ENCODE assay signal across 13 mouse cellular contexts in the genomic region with DNA sequence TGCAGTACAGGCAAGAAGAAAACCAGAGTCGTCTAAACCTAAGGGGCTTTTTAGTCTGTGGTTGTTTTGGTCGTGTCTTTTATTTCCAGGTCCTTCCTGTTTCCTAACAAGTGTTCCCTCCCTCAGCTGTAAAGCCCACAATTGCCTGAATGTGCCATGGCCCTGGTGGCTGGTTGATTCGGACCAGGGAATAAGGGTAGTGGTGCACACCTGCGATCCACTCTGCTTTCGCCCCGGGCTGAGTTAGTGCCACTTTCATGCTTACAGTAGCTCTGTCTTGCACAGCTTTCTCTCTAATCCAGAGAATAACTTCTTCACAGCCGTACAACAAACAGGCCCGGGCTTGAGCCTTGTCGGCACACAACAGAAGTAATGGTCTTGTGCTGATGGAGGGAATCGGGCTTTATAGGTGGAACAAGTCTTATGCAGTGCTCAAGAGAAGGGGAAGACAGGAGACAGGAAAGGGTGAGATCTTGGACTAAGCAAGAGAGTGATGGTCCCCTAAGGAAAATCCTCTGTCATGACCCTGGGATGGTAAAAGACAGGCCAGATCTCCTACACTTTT. TPM values are rescaled to one million over a fixed set of nuclear protein-coding genes. Genes with fewer than 3 reads are reported as not detected.
DNase-seq lines count a peak whose midpoint lies in the region; ATAC-seq and TF ChIP-seq lines count a peak whose summit lies in the region.
"Had no signal": no experiment of that assay in that cellular context is flagged by ENCODE, and none has a peak within 500 bp of the region (broad histone marks: within the 10 kb centered on the region; RNA-seq: fewer than 3 reads in every experiment).

No protein-coding gene starts in this region.

- WGBS in liver, embryonic 12.5 days (ENCODE audit: insufficient replicate concordance), result 56% methylated on average over 10 of the region's 10 CpGs
- WGBS in liver, postnatal 0 days (ENCODE audit: insufficient replicate concordance), result 57% methylated on average over 10 of the region's 10 CpGs
- WGBS in embryonic facial prominence, embryonic 10.5 days, result 64% methylated on average over 10 of the region's 10 CpGs

- peaks cover 5% of the 10 kb centered on the region for H3K4me1 ChIP-seq in liver, embryonic 12.5 days
- H3K4me1 ChIP-seq in liver, postnatal 0 days (ENCODE audit: insufficient read depth), result peaks cover 5% of the 10 kb centered on the region
- peaks cover 14% of the 10 kb centered on the region for H3K4me1 ChIP-seq in embryonic facial prominence, embryonic 10.5 days

- intact Hi-C loops in gastrocnemius, adult 2 months (cut with DNase I), result no loop called here

- H3K4me2 ChIP-seq in liver, embryonic 12.5 days, result peak overlapping the region; percentile 21; the same call in 1 of the 2 replicates
- H3K4me2 ChIP-seq in liver, postnatal 0 days (ENCODE audit: low read depth, low read length), result no peak overlapping the region
- peak overlapping the region; percentile 70 for H3K4me2 ChIP-seq in myocyte (ENCODE audit: low read depth)

- no peak for TF ChIP-seq POLR2A in myocyte (IDR thresholded peaks at IDR 0.05; ENCODE audit: insufficient read length, low read depth)

- peak overlapping the region; percentile 46; the same call in 1 of the 2 replicates for H3K27ac ChIP-seq in gastrocnemius, adult 2 months
- H3K27ac ChIP-seq in liver, embryonic 12.5 days, result no peak overlapping the region
- H3K27ac ChIP-seq in liver, postnatal 0 days (ENCODE audit: low read depth), result no peak overlapping the region
- no peak overlapping the region for H3K27ac ChIP-seq in embryonic facial prominence, embryonic 10.5 days (replicated peaks)
- H3K27ac ChIP-seq: liver, embryonic 14.5 days; midbrain, embryonic 10.5 days; neural tube, embryonic 13.5 days had no signal

- ATAC-seq in liver, embryonic 12.5 days, result no peak
- no peak for ATAC-seq in liver, postnatal 0 days

- no peaks in the 10 kb centered on the region for H3K9me3 ChIP-seq in liver, embryonic 12.5 days (replicated peaks)
- H3K9me3 ChIP-seq in liver, postnatal 0 days (ENCODE audit: low read length), result no peaks in the 10 kb centered on the region
- no peaks in the 10 kb centered on the region for H3K9me3 ChIP-seq in embryonic facial prominence, embryonic 10.5 days
- H3K9me3 ChIP-seq: midbrain, embryonic 10.5 days; neural tube, embryonic 13.5 days had no signal

- no peak for TF ChIP-seq CTCF in gastrocnemius, adult 2 months (IDR thresholded peaks at IDR 0.05)
- no peak for TF ChIP-seq CTCF in liver, postnatal 0 days (IDR thresholded peaks at IDR 0.05; ENCODE audit: low read depth)

- peaks cover 42% of the 10 kb centered on the region for H3K27me3 ChIP-seq in liver, embryonic 12.5 days (replicated peaks)
- H3K27me3 ChIP-seq in liver, postnatal 0 days (ENCODE audit: insufficient read depth, low read length), result peaks cover 7% of the 10 kb centered on the region
- H3K27me3 ChIP-seq in embryonic facial prominence, embryonic 10.5 days (replicated peaks; ENCODE audit: low read depth, poor library complexity, severe bottlenecking), result peaks cover 26% of the 10 kb centered on the region
- no peaks in the 10 kb centered on the region for H3K27me3 ChIP-seq in myocyte (ENCODE audit: control insufficient read depth, insufficient read depth, insufficient read length)

- TF ChIP-seq EP300 in liver, postnatal 0 days (IDR thresholded peaks at IDR 0.05; ENCODE audit: low read depth), result no peak

- H3K4me3 ChIP-seq in gastrocnemius, adult 2 months, result no peak overlapping the region
- no peak overlapping the region for H3K4me3 ChIP-seq in liver, embryonic 12.5 days
- H3K4me3 ChIP-seq in liver, postnatal 0 days (ENCODE audit: low read depth, low read length), result no peak overlapping the region
- H3K4me3 ChIP-seq in embryonic facial prominence, embryonic 10.5 days, result peak overlapping the region; percentile 6; the same call in 1 of the 2 replicates
- H3K4me3 ChIP-seq in myocyte, result no peak overlapping the region
- H3K4me3 ChIP-seq: midbrain, embryonic 10.5 days had no signal

- H3K36me3 ChIP-seq in liver, embryonic 12.5 days, result no peaks in the 10 kb centered on the region
- H3K36me3 ChIP-seq in liver, postnatal 0 days (replicated peaks; ENCODE audit: insufficient read depth, low read length), result no peaks in the 10 kb centered on the region
- no peaks in the 10 kb centered on the region for H3K36me3 ChIP-seq in embryonic facial prominence, embryonic 10.5 days (replicated peaks)
- H3K36me3 ChIP-seq in myocyte (ENCODE audit: control insufficient read depth, insufficient read depth), result no peaks in the 10 kb centered on the region
- H3K36me3 ChIP-seq: midbrain, embryonic 10.5 days; neural tube, embryonic 13.5 days had no signal

- DNase-seq in gastrocnemius, adult 2 months, result peak; percentile 6
- DNase-seq in gastrocnemius, postnatal 25 days, result no peak
- no peak for DNase-seq in liver, postnatal 0 days
- no peak for DNase-seq in embryonic facial prominence, embryonic 10.5 days (ENCODE audit: low spot score)
- no peak for DNase-seq in layer of hippocampus, postnatal 14 days (ENCODE audit: low spot score in 2 of 2)
- no peak for DNase-seq in lung, postnatal 36 days
- DNase-seq: cerebellum, adult 9-10 months had no signal

- no peak overlapping the region for H3ac ChIP-seq in myocyte (ENCODE audit: control insufficient read depth, insufficient read length)

- peak overlapping the region; percentile 18; the same call in 1 of the 2 replicates for H3K9ac ChIP-seq in liver, embryonic 12.5 days
- H3K9ac ChIP-seq in liver, postnatal 0 days (replicated peaks), result no peak overlapping the region
- H3K9ac ChIP-seq: liver, embryonic 14.5 days; neural tube, embryonic 13.5 days had no signal

- H3K79me2 ChIP-seq in myocyte (ENCODE audit: control insufficient read depth, insufficient read depth), result no peaks in the 10 kb centered on the region

TF ChIP-seq in myocyte, 11 proteins besides CTCF, POLR2A, EP300 and RAD21:
- no peak for TF ChIP-seq E2F4 (IDR thresholded peaks at IDR 0.05; ENCODE audit: insufficient read depth)
- no peak for TF ChIP-seq MAX (IDR thresholded peaks at IDR 0.05; ENCODE audit: low read depth)
- TF ChIP-seq SRF (IDR thresholded peaks at IDR 0.05; ENCODE audit: control insufficient read depth, insufficient read length, low read depth), result no peak
- TF ChIP-seq USF1 (IDR thresholded peaks at IDR 0.05; ENCODE audit: low read depth), result no peak
- no peak for TF ChIP-seq TCF12 (IDR thresholded peaks at IDR 0.05; ENCODE audit: insufficient read depth, poor library complexity, severe bottlenecking)
- no peak for TF ChIP-seq CEBPB (IDR thresholded peaks at IDR 0.05; ENCODE audit: insufficient read depth, poor library complexity, severe bottlenecking)
- no peak for TF ChIP-seq POLR2AphosphoS2 (IDR thresholded peaks at IDR 0.05; ENCODE audit: insufficient read length, low read depth)
- no peak for TF ChIP-seq MYOG (IDR thresholded peaks at IDR 0.05; ENCODE audit: control insufficient read depth in 1 of 3, insufficient read depth in 1 of 3, insufficient read length in 2 of 3, low read depth in 2 of 3)
- TF ChIP-seq REST (IDR thresholded peaks at IDR 0.05; ENCODE audit: insufficient read depth, insufficient read length), result no peak
- TF ChIP-seq MYOD1 (IDR thresholded peaks at IDR 0.05; ENCODE audit: control insufficient read depth in 1 of 3, insufficient read length in 2 of 3, low read depth in 2 of 3), result no peak
- TF ChIP-seq TCF3 (IDR thresholded peaks at IDR 0.05; ENCODE audit: insufficient read length, low read depth), result no peak

RNA-seq across cellular contexts. Expression of a gene that starts 26.0 kb away (rescaled TPM):
- 10 to 100 TPM; 37.7 to 60.5 TPM for total RNA-seq in gastrocnemius, adult 2 months (2021)
- total RNA-seq in gastrocnemius, postnatal 25 days (2021), result 10 to 100 TPM; 39.6 to 50.5 TPM
- 5.2 and 5.8 TPM in 2 replicates for polyA plus RNA-seq in liver, embryonic 12.5 days (2016; fragmentation: Nextera tagmentation; extraction: Ambion mirVana)
- 10.0 and 10.5 TPM in 2 replicates for polyA plus RNA-seq in liver, postnatal 0 days (2015; fragmentation: Nextera tagmentation; extraction: Ambion mirVana)
- 20.3 and 21.1 TPM in 2 replicates for polyA plus RNA-seq in embryonic facial prominence, embryonic 10.5 days (2016; fragmentation: Nextera tagmentation; extraction: Ambion mirVana)
- polyA plus RNA-seq in myocyte (2012; fragmentation: generic; extraction: Trizol), result 2.0 TPM
- 1 to 10 TPM; 3.1 to 4.5 TPM for total RNA-seq in layer of hippocampus, postnatal 14 days (2021)

RNA-seq across cellular contexts. Expression of a gene that starts 46.0 kb away (rescaled TPM):
- 10 to 100 TPM; 15.7 to 16.4 TPM for total RNA-seq in gastrocnemius, adult 2 months (2021)
- 10 to 100 TPM; 19.1 to 20.7 TPM for total RNA-seq in gastrocnemius, postnatal 25 days (2021)
- 33.7 and 34.4 TPM in 2 replicates for polyA plus RNA-seq in liver, embryonic 12.5 days (2016; fragmentation: Nextera tagmentation; extraction: Ambion mirVana)
- 132 and 143 TPM in 2 replicates for polyA plus RNA-seq in liver, postnatal 0 days (2015; fragmentation: Nextera tagmentation; extraction: Ambion mirVana)
- polyA plus RNA-seq in embryonic facial prominence, embryonic 10.5 days (2016; fragmentation: Nextera tagmentation; extraction: Ambion mirVana), result 29.2 and 29.6 TPM in 2 replicates
- polyA plus RNA-seq in myocyte (2012; fragmentation: generic; extraction: Trizol), result 13.7 TPM
- total RNA-seq in layer of hippocampus, postnatal 14 days (2021), result 1 to 10 TPM; 5.9 to 6.1 TPM

RNA-seq across cellular contexts. Expression of a gene that starts 46.1 kb away (rescaled TPM):
- total RNA-seq in gastrocnemius, adult 2 months (2021), result not detected
- not detected for total RNA-seq in gastrocnemius, postnatal 25 days (2021)
- 0.49 and 0.62 TPM in 2 replicates for polyA plus RNA-seq in liver, embryonic 12.5 days (2016; fragmentation: Nextera tagmentation; extraction: Ambion mirVana)
- polyA plus RNA-seq in liver, postnatal 0 days (2015; fragmentation: Nextera tagmentation; extraction: Ambion mirVana), result 0.22 and 0.29 TPM in 2 replicates
- polyA plus RNA-seq in embryonic facial prominence, embryonic 10.5 days (2016; fragmentation: Nextera tagmentation; extraction: Ambion mirVana), result 5.1 and 5.2 TPM in 2 replicates
- polyA plus RNA-seq in myocyte (2012; fragmentation: generic; extraction: Trizol), result 0.41 TPM
- total RNA-seq in layer of hippocampus, postnatal 14 days (2021), result 10 to 100 TPM; 25.5 to 26.1 TPM
- total RNA-seq: heart, adult 8-10 months had no signal
